Mouse (Mus musculus) liver, embryonic 14.5 days (tissue): ENCODE measurements at regions not wholly inside any gene's neighbourhood (a gene's known extent, or its start where the extent isn't known, plus 50 kb on each side); places are given as distances from the start of the nearest gene placed in this dataset.

Experiments
- CTCF ChIP-seq: IDR thresholded peaks from 2 replicates; pipeline ENCODE4 v1.5.1; 2016; ENCODE audit warnings: antibody characterized with exemption, low read depth, control low read depth
- EP300 ChIP-seq: IDR thresholded peaks from 2 replicates; pipeline ENCODE4 v1.6.1; 2016; ENCODE audit warnings: antibody characterized with exemption, low read depth

GRCm38 (mm10) chr8:103485441-103485840, 616.0 kb upstream of the Cdh5 start:
- TF ChIP-seq CTCF (no peak), EP300 (no peak)
